Mouse (Mus musculus) right cerebral cortex, postnatal 10 days (tissue): ENCODE results near the gene Capn7.

Experiments used
- DNase-seq, 2 experiments: peaks; one replicate each; pipeline ENCODE4 v3.0.0; 2021; ENCODE audit warnings: low spot score in 2 of 2

The Capn7 gene

GRCm38 (mm10) chr14:31336369-31337155 lies at the start of gene Capn7:
Gene Capn7, plus strand, starts transcription at chr14:31336638.
- DNase-seq: peak; percentile 98 to 99

- DNase-seq: no peak
Measured at GRCm38 (mm10) chr14:31313192-31313591, 23.2 kb upstream of the Capn7 start.

GRCm38 (mm10) chr14:31316613-31317012 lies 19.8 kb upstream of the Capn7 start:
- no peak for DNase-seq

- no peak for DNase-seq
Measured at GRCm38 (mm10) chr14:31317754-31318153, 18.7 kb upstream of the Capn7 start.

- no peak for DNase-seq
Measured at GRCm38 (mm10) chr14:31319546-31319945, 16.9 kb upstream of the Capn7 start.

- no peak for DNase-seq
Measured at GRCm38 (mm10) chr14:31321181-31321580, 15.3 kb upstream of the Capn7 start.

- DNase-seq: no peak
Measured at GRCm38 (mm10) chr14:31322191-31322590, 14.2 kb upstream of the Capn7 start.

GRCm38 (mm10) chr14:31323189-31323588 lies 13.2 kb upstream of the Capn7 start:
- no peak for DNase-seq

- DNase-seq: peak; percentile 38 to 59
Measured at GRCm38 (mm10) chr14:31323849-31324792, 12.3 kb upstream of the Capn7 start, which contains the start of gene Dnah1. Gene Dnah1, minus strand, starts transcription at chr14:31323896.

GRCm38 (mm10) chr14:31324851-31325250 lies 11.6 kb upstream of the Capn7 start:
- no peak for DNase-seq

- DNase-seq: no peak
Measured at GRCm38 (mm10) chr14:31325551-31325950, 10.9 kb upstream of the Capn7 start.

- no peak for DNase-seq
Measured at GRCm38 (mm10) chr14:31326770-31327169, 9.7 kb upstream of the Capn7 start.

GRCm38 (mm10) chr14:31327196-31327595 lies 9.2 kb upstream of the Capn7 start:
- no peak for DNase-seq

- no peak for DNase-seq
Measured at GRCm38 (mm10) chr14:31327681-31328080, 8.8 kb upstream of the Capn7 start.

- DNase-seq: no peak
Measured at GRCm38 (mm10) chr14:31329741-31330140, 6.7 kb upstream of the Capn7 start.

- DNase-seq: no peak
Measured at GRCm38 (mm10) chr14:31330957-31331356, 5.5 kb upstream of the Capn7 start.

GRCm38 (mm10) chr14:31335765-31336164 lies 673 bp upstream of the Capn7 start:
- DNase-seq: no peak

GRCm38 (mm10) chr14:31337406-31337805 lies 968 bp downstream of the Capn7 start:
- DNase-seq: no peak

GRCm38 (mm10) chr14:31337947-31338346 lies 1.5 kb downstream of the Capn7 start:
- no peak for DNase-seq

- DNase-seq: no peak
Measured at GRCm38 (mm10) chr14:31343241-31343640, 6.8 kb downstream of the Capn7 start.

GRCm38 (mm10) chr14:31345367-31345766 lies 8.9 kb downstream of the Capn7 start:
- DNase-seq: no peak

- no peak for DNase-seq
Measured at GRCm38 (mm10) chr14:31362236-31362635, 25.8 kb downstream of the Capn7 start.

- no peak for DNase-seq
Measured at GRCm38 (mm10) chr14:31364589-31364988, 28.2 kb downstream of the Capn7 start.
